Mouse (Mus musculus) C2C12 (cell line): ENCODE measurements around the gene Ttc23. TPM values are rescaled to one million over a fixed set of nuclear protein-coding genes. Genes with fewer than 3 reads are reported as not detected.

Experiments
- H3K27me3 ChIP-seq: one replicate; pipeline ENCODE4 v1.6.1; 2011; ENCODE audit not compliant: control insufficient read depth, insufficient read depth, insufficient read length
- H3K36me3 ChIP-seq: one replicate; pipeline ENCODE4 v1.6.1; 2011; ENCODE audit not compliant: control insufficient read depth, insufficient read depth
- H3K4me3 ChIP-seq: one replicate; pipeline ENCODE4 v1.5.1; 2011; ENCODE audit warnings: mild to moderate bottlenecking, control low read depth; ENCODE audit not compliant: poor library complexity, insufficient read depth, severe bottlenecking
- H3K79me2 ChIP-seq: one replicate; pipeline ENCODE4 v1.6.1; 2011; ENCODE audit not compliant: control insufficient read depth, insufficient read depth
- H3K79me3 ChIP-seq: one replicate; pipeline ENCODE4 v1.6.1; 2011; ENCODE audit warnings: low read depth, control low read depth
- H3ac ChIP-seq: one replicate; pipeline ENCODE3; 2011; ENCODE audit warnings: low read depth; ENCODE audit not compliant: control insufficient read depth, insufficient read length
- CEBPB ChIP-seq: IDR thresholded peaks from one replicate; pipeline ENCODE4 v1.6.1; 2011; ENCODE audit warnings: low read depth, mild to moderate bottlenecking, control low read depth, moderate library complexity
- CTCF ChIP-seq: IDR thresholded peaks from one replicate; pipeline ENCODE4 v1.5.1; 2011; ENCODE audit not compliant: control insufficient read depth, insufficient read depth, insufficient read length
- FOSL1 ChIP-seq: IDR thresholded peaks from one replicate; pipeline ENCODE4 v1.8.0; 2011; ENCODE audit warnings: mild to moderate bottlenecking, low read length; ENCODE audit not compliant: poor library complexity, insufficient read depth, severe bottlenecking
- MAX ChIP-seq: IDR thresholded peaks from one replicate; pipeline ENCODE4 v1.6.1; 2011; ENCODE audit warnings: mild to moderate bottlenecking, control low read depth
- MYOD1 ChIP-seq: IDR thresholded peaks from one replicate; pipeline ENCODE4 v1.6.1; 2011; ENCODE audit warnings: low read depth; ENCODE audit not compliant: control insufficient read depth, insufficient read length
- MYOG ChIP-seq: IDR thresholded peaks from one replicate; pipeline ENCODE4 v1.6.1; 2011; ENCODE audit not compliant: control insufficient read depth, insufficient read length; ENCODE audit errors: extremely low read depth
- USF1 ChIP-seq: IDR thresholded peaks from one replicate; pipeline ENCODE4 v1.6.1; 2011; ENCODE audit warnings: low read depth, mild to moderate bottlenecking, control low read depth, moderate library complexity
- polyA plus RNA-seq: library from polyadenylated mRNA; unstranded; fragments of >200 nt; fragmentation: generic; extraction: Trizol; gene quantifications from one replicate; pipeline ENCODE4 v1.2.1, GENCODE M21; 2012; ENCODE audit warnings: missing spikeins

Ttc23 gene
- polyA plus RNA-seq, 1 experiment = 7.2 TPM

- no peaks in the 10 kb centered on the region for H3K79me2 ChIP-seq
- TF ChIP-seq CEBPB (no peak), CTCF (no peak), MAX (no peak), FOSL1 (no peak)
- no peak overlapping the region for H3ac ChIP-seq
- H3K4me3 ChIP-seq = no peak overlapping the region
- H3K79me3 ChIP-seq = no peaks in the 10 kb centered on the region
- peaks cover 3% of the 10 kb centered on the region for H3K36me3 ChIP-seq
- no peaks in the 10 kb centered on the region for H3K27me3 ChIP-seq
Observed at GRCm38 (mm10) chr7:67716213-67716878, 69.1 kb downstream of the Ttc23 start.

GRCm38 (mm10) chr7:67716925-67717324 is 69.7 kb downstream of the Ttc23 start:
- no peak overlapping the region for H3K4me3 ChIP-seq
- no peaks in the 10 kb centered on the region for H3K27me3 ChIP-seq
- no peaks in the 10 kb centered on the region for H3K79me3 ChIP-seq
- no peak overlapping the region for H3ac ChIP-seq
- TF ChIP-seq CEBPB = no peak
- TF ChIP-seq USF1 = no peak
- no peak for TF ChIP-seq MYOD1
- no peak for TF ChIP-seq FOSL1
- no peak for TF ChIP-seq MAX
- TF ChIP-seq MYOG = no peak
- no peak for TF ChIP-seq CTCF
- H3K79me2 ChIP-seq = no peaks in the 10 kb centered on the region
- no peaks in the 10 kb centered on the region for H3K36me3 ChIP-seq

- no peak overlapping the region for H3ac ChIP-seq
- H3K36me3 ChIP-seq = no peaks in the 10 kb centered on the region
- no peaks in the 10 kb centered on the region for H3K79me3 ChIP-seq
- H3K79me2 ChIP-seq = no peaks in the 10 kb centered on the region
- H3K4me3 ChIP-seq = no peak overlapping the region
- no peak for TF ChIP-seq CTCF
- no peak for TF ChIP-seq CEBPB
- TF ChIP-seq MYOG = no peak
- TF ChIP-seq FOSL1 = no peak
- TF ChIP-seq MAX = no peak
- no peak for TF ChIP-seq USF1
- no peak for TF ChIP-seq MYOD1
- no peaks in the 10 kb centered on the region for H3K27me3 ChIP-seq
Observed at GRCm38 (mm10) chr7:67717520-67717919, 70.3 kb downstream of the Ttc23 start.

- Histone ChIP-seq H3K27me3 (no peaks in the 10 kb centered on the region), H3K79me3 (no peaks in the 10 kb centered on the region), H3K36me3 (no peaks in the 10 kb centered on the region), H3ac (no peak overlapping the region), H3K79me2 (no peaks in the 10 kb centered on the region), H3K4me3 (no peak overlapping the region)
- no peak for TF ChIP-seq MAX
- no peak for TF ChIP-seq USF1
Observed at GRCm38 (mm10) chr7:67718804-67719203, 71.6 kb downstream of the Ttc23 start.

GRCm38 (mm10) chr7:67722163-67722562 is 75.0 kb downstream of the Ttc23 start:
- no peak for TF ChIP-seq MYOG
- no peak for TF ChIP-seq CEBPB
- no peak for TF ChIP-seq USF1
- no peak for TF ChIP-seq CTCF
- no peak for TF ChIP-seq MAX
- TF ChIP-seq MYOD1 = no peak
- TF ChIP-seq FOSL1 = no peak
- Histone ChIP-seq H3K79me3 (no peaks in the 10 kb centered on the region), H3K79me2 (no peaks in the 10 kb centered on the region), H3K36me3 (no peaks in the 10 kb centered on the region), H3K27me3 (no peaks in the 10 kb centered on the region), H3ac (no peak overlapping the region), H3K4me3 (no peak overlapping the region)

- TF ChIP-seq USF1 (no peak), MAX (no peak), MYOG (no peak), CEBPB (no peak), CTCF (no peak), FOSL1 (no peak), MYOD1 (no peak)
- no peaks in the 10 kb centered on the region for H3K79me2 ChIP-seq
- no peaks in the 10 kb centered on the region for H3K79me3 ChIP-seq
- H3ac ChIP-seq = no peak overlapping the region
- H3K27me3 ChIP-seq = no peaks in the 10 kb centered on the region
- H3K4me3 ChIP-seq = no peak overlapping the region
- no peaks in the 10 kb centered on the region for H3K36me3 ChIP-seq
Observed at GRCm38 (mm10) chr7:67724536-67724935, 77.3 kb downstream of the Ttc23 start.
